Mouse (Mus musculus): Measurements from ENCODE around the gene Arid4a. TPM values are rescaled to one million over a fixed set of nuclear protein-coding genes. Genes with fewer than 3 reads are reported as not detected.

Arid4a gene
- polyA plus RNA-seq, 1 experiment from 2014 or later, result 42.9 TPM

GRCm38 (mm10) chr12:71053031-71053430 is 37.2 kb downstream of the Arid4a start:
- Histone ChIP-seq H3K9ac (replicated peaks; ENCODE audit: low read depth) (no peak overlapping the region), H3K27ac (ENCODE audit: low read length) (no peak overlapping the region), H3K4me2 (replicated peaks; ENCODE audit: low read depth, low read length) (no peak overlapping the region), H3K9me3 (ENCODE audit: low read length) (no peaks in the 10 kb centered on the region), H3K4me1 (ENCODE audit: insufficient read depth, low read depth, low read length) (no peaks in the 10 kb centered on the region), H3K4me3 (ENCODE audit: low read depth, low read length) (no peak overlapping the region), H3K36me3 (ENCODE audit: insufficient read depth, low read length) (0 out of 2 replicates have a peak, but pooled peaks cover 4% of the 10 kb centered on the region), H3K27me3 (replicated peaks; ENCODE audit: insufficient read depth, low read length) (no peaks in the 10 kb centered on the region)
- ATAC-seq, result no peak
- 66% methylated on average over 1 of the region's 1 CpGs for WGBS
- DNase-seq (ENCODE audit: low spot score), result no peak
- TF ChIP-seq CTCF (IDR thresholded peaks at IDR 0.05) (no peak), EP300 (IDR thresholded peaks at IDR 0.05) (no peak)

DNA sequence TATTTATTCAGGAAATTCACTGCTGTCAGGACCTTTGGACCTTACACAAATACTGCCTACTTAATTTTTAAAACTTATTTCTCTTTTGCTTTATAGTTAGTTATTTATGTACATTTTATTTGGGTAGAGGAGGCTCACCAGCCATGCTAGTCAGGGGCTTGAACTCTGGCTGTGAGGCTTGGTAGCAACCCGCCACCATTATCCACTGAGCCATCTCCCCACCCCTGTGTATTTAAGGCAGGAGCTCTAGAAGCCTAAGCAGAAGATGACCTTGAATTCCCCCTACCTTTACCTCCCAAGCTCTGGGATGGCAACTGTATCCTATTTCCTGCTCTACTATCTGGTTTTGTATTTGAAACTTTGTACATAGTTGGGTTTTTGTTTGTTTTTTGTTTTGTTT is 37.7 kb downstream of the Arid4a start:
- no peak overlapping the region for H3K4me3 ChIP-seq (ENCODE audit: low read depth, low read length)
- H3K27me3 ChIP-seq (replicated peaks; ENCODE audit: insufficient read depth, low read length), result no peaks in the 10 kb centered on the region
- 0 out of 2 replicates have a peak, but pooled peaks cover 4% of the 10 kb centered on the region for H3K36me3 ChIP-seq (ENCODE audit: insufficient read depth, low read length)
- ATAC-seq, result no peak
- DNase-seq (ENCODE audit: low spot score), result no peak
- no peaks in the 10 kb centered on the region for H3K4me1 ChIP-seq (ENCODE audit: insufficient read depth, low read depth, low read length)
- TF ChIP-seq EP300 (IDR thresholded peaks at IDR 0.05), result no peak
- no peak for TF ChIP-seq CTCF (IDR thresholded peaks at IDR 0.05)
- H3K9me3 ChIP-seq (ENCODE audit: low read length), result no peaks in the 10 kb centered on the region
- WGBS, result 75% methylated on average over 1 of the region's 1 CpGs
- H3K9ac ChIP-seq (replicated peaks; ENCODE audit: low read depth), result no peak overlapping the region
- no peak overlapping the region for H3K27ac ChIP-seq (ENCODE audit: low read length)
- no peak overlapping the region for H3K4me2 ChIP-seq (replicated peaks; ENCODE audit: low read depth, low read length)

- DNase-seq (ENCODE audit: low spot score) (no peak), ATAC-seq (no peak)
- Histone ChIP-seq H3K9ac (replicated peaks; ENCODE audit: low read depth) (no peak overlapping the region), H3K36me3 (ENCODE audit: insufficient read depth, low read length) (peaks cover 1% of the 10 kb centered on the region; the same call in 1 of the 2 replicates), H3K27me3 (replicated peaks; ENCODE audit: insufficient read depth, low read length) (no peaks in the 10 kb centered on the region), H3K27ac (ENCODE audit: low read length) (no peak overlapping the region), H3K4me1 (ENCODE audit: insufficient read depth, low read depth, low read length) (no peaks in the 10 kb centered on the region), H3K9me3 (ENCODE audit: low read length) (no peaks in the 10 kb centered on the region), H3K4me2 (replicated peaks; ENCODE audit: low read depth, low read length) (no peak overlapping the region), H3K4me3 (ENCODE audit: low read depth, low read length) (no peak overlapping the region)
- TF ChIP-seq CTCF (IDR thresholded peaks at IDR 0.05) (no peak), EP300 (IDR thresholded peaks at IDR 0.05) (no peak)
- WGBS, result 71% methylated on average over 3 of the region's 3 CpGs
These were observed 39.7 kb downstream of the Arid4a start for GRCm38 (mm10) chr12:71055537-71055936.

- Histone ChIP-seq H3K4me3 (ENCODE audit: low read depth, low read length) (no peak overlapping the region), H3K27me3 (replicated peaks; ENCODE audit: insufficient read depth, low read length) (no peaks in the 10 kb centered on the region), H3K4me1 (ENCODE audit: insufficient read depth, low read depth, low read length) (no peaks in the 10 kb centered on the region), H3K27ac (ENCODE audit: low read length) (no peak overlapping the region), H3K36me3 (ENCODE audit: insufficient read depth, low read length) (peaks cover 19% of the 10 kb centered on the region; the same call in 1 of the 2 replicates), H3K9me3 (ENCODE audit: low read length) (no peaks in the 10 kb centered on the region), H3K4me2 (replicated peaks; ENCODE audit: low read depth, low read length) (no peak overlapping the region), H3K9ac (replicated peaks; ENCODE audit: low read depth) (no peak overlapping the region)
- WGBS, result 94% methylated on average over 7 of the region's 7 CpGs
- ATAC-seq (no peak), DNase-seq (ENCODE audit: low spot score) (no peak)
- no peak for TF ChIP-seq CTCF (IDR thresholded peaks at IDR 0.05)
- no peak for TF ChIP-seq EP300 (IDR thresholded peaks at IDR 0.05)
These were observed 44.0 kb downstream of the Arid4a start for GRCm38 (mm10) chr12:71059741-71060140.

DNA sequence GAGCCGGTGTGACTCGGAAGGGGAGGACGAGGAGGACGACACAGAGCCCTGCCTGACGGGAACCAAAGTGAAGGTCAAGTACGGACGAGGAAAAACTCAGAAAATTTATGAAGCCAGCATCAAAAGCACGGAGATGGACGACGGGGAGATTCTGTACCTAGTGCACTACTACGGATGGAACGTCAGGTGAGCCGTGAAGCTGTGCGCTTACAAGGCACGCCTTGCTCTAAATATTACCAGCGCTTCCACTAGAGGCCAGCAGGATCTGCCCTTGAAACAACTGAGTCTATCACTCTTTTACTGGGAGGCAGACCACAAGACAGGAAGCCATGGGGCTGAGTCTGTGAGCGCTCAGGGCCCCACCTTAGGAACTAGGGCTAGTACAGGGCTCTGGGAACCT is 54.1 kb downstream of the Arid4a start:
- Histone ChIP-seq H3K36me3 (ENCODE audit: insufficient read depth, low read length) (peaks cover 47% of the 10 kb centered on the region), H3K4me1 (ENCODE audit: insufficient read depth, low read depth, low read length) (no peaks in the 10 kb centered on the region), H3K9me3 (ENCODE audit: low read length) (no peaks in the 10 kb centered on the region), H3K27me3 (replicated peaks; ENCODE audit: insufficient read depth, low read length) (no peaks in the 10 kb centered on the region), H3K27ac (ENCODE audit: low read length) (no peak overlapping the region), H3K4me3 (ENCODE audit: low read depth, low read length) (no peak overlapping the region), H3K9ac (replicated peaks; ENCODE audit: low read depth) (no peak overlapping the region), H3K4me2 (replicated peaks; ENCODE audit: low read depth, low read length) (no peak overlapping the region)
- TF ChIP-seq CTCF (IDR thresholded peaks at IDR 0.05) (no peak), EP300 (IDR thresholded peaks at IDR 0.05) (no peak)
- WGBS, result 91% methylated on average over 17 of the region's 17 CpGs
- DNase-seq (ENCODE audit: low spot score), result no peak
- no peak for ATAC-seq

DNA sequence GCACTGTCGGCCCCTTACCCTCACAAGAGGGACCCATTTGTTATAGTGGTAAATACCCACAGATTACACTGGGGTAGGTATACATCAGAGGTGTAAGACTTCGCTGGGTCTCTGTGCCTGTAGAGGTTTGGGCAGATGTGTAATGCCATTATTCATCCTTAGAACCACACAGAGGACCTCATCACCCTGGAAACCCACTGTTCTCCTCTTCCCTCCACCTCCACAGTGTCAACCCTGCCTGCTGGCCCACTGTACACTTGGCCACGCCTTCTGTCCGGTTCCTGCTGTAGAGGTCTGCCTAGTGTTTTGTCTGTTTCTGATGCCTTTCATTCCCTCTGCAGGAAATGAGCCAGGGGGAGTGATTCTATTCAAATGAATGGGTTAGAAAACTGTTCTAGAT is 56.3 kb downstream of the Arid4a start:
- H3K36me3 ChIP-seq (ENCODE audit: insufficient read depth, low read length), result peaks cover 58% of the 10 kb centered on the region
- DNase-seq (ENCODE audit: low spot score) (no peak), ATAC-seq (no peak)
- no peak overlapping the region for H3K4me2 ChIP-seq (replicated peaks; ENCODE audit: low read depth, low read length)
- no peak overlapping the region for H3K27ac ChIP-seq (ENCODE audit: low read length)
- no peaks in the 10 kb centered on the region for H3K4me1 ChIP-seq (ENCODE audit: insufficient read depth, low read depth, low read length)
- H3K27me3 ChIP-seq (replicated peaks; ENCODE audit: insufficient read depth, low read length), result no peaks in the 10 kb centered on the region
- H3K9ac ChIP-seq (replicated peaks; ENCODE audit: low read depth), result no peak overlapping the region
- no peak for TF ChIP-seq EP300 (IDR thresholded peaks at IDR 0.05)
- TF ChIP-seq CTCF (IDR thresholded peaks at IDR 0.05), result no peak
- no peak overlapping the region for H3K4me3 ChIP-seq (ENCODE audit: low read depth, low read length)
- no peaks in the 10 kb centered on the region for H3K9me3 ChIP-seq (ENCODE audit: low read length)
- 87% methylated on average over 4 of the region's 4 CpGs for WGBS

All from lung, postnatal 0 days (tissue).